Mouse (Mus musculus) midbrain, postnatal 0 days (tissue): ENCODE results near the gene Mybbp1a. TPM values are rescaled to one million over a fixed set of nuclear protein-coding genes. Genes with fewer than 3 reads are reported as not detected.
A peak's percentile ranks its signal among the peaks of the same experiment; 100 is the strongest.
"Not testable (repeated sequence)": the region's sequence is repeated elsewhere in the genome, so short reads cannot be mapped to it uniquely, and the experiment has no call there.

Experiments used
- ATAC-seq: fragments of 200-750 bp; cut with Nextera tagmentation; 2 replicates; pipeline ENCODE4 v1.8.0; 2017; ENCODE audit warnings: moderate number of reproducible peaks, mild to moderate bottlenecking, moderate TSS enrichment, moderate library complexity; ENCODE audit not compliant: low FRiP score
- DNase-seq: peaks from one replicate; pipeline ENCODE4 v3.0.0-alpha.2; 2015; ENCODE audit warnings: low spot score
- H3K27ac ChIP-seq: fragments of 300-500 bp; sonication (generic); 2 replicates; pipeline ENCODE4 v1.5.1; 2014; ENCODE audit warnings: low read depth, mild to moderate bottlenecking, low read length, mixed read lengths
- H3K27me3 ChIP-seq: fragments of 300-500 bp; sonication (generic); 2 replicates; pipeline ENCODE4 v1.6.1; 2014; ENCODE audit warnings: low read length, control low read depth, mixed read lengths; ENCODE audit not compliant: insufficient read depth
- H3K36me3 ChIP-seq: fragments of 300-500 bp; sonication (generic); 2 replicates; pipeline ENCODE4 v1.6.1; 2014; ENCODE audit warnings: low read length, control low read depth, mixed read lengths; ENCODE audit not compliant: insufficient read depth
- H3K4me1 ChIP-seq: fragments of 300-500 bp; sonication (generic); 2 replicates; pipeline ENCODE4 v1.6.1; 2014; ENCODE audit warnings: mild to moderate bottlenecking, control low read depth, antibody characterized with exemption, low read length, mixed read lengths; ENCODE audit not compliant: insufficient read depth
- H3K4me2 ChIP-seq: fragments of 300-500 bp; sonication (generic); 2 replicates; pipeline ENCODE4 v1.6.1; 2014; ENCODE audit warnings: low read depth, mild to moderate bottlenecking, low read length, mixed read lengths; ENCODE audit not compliant: poor library complexity, severe bottlenecking
- H3K4me3 ChIP-seq: fragments of 300-500 bp; sonication (generic); 2 replicates; pipeline ENCODE4 v1.5.1; 2014; ENCODE audit warnings: low read depth, mild to moderate bottlenecking, low read length, moderate library complexity
- H3K9ac ChIP-seq: fragments of 300-500 bp; sonication (generic); replicated peaks from 2 replicates; pipeline ENCODE4 v1.6.1; 2014; ENCODE audit warnings: mild to moderate bottlenecking, low read length, moderate library complexity, mixed read lengths; ENCODE audit not compliant: poor library complexity, severe bottlenecking
- H3K9me3 ChIP-seq: fragments of 300-500 bp; sonication (generic); 2 replicates; pipeline ENCODE4 v1.6.1; 2016; ENCODE audit warnings: low read length, control low read depth
- CTCF ChIP-seq: IDR thresholded peaks from 2 replicates; pipeline ENCODE4 v1.5.1; 2016; ENCODE audit warnings: antibody characterized with exemption, mild to moderate bottlenecking
- WGBS: fragments of 180-500 bp; shearing (Covaris S2); extraction: QIAGEN DNeasy Blood & Tissue Kit; methylation state at CpG from one replicate; pipeline ENCODE4 v1.1.7; 2014; 5-methylcytosine and 5-hydroxymethylcytosine counted together
- polyA plus RNA-seq: library from polyadenylated mRNA; unstranded; fragments of >200 nt; fragmentation: Nextera tagmentation; extraction: Ambion mirVana; gene quantifications from 2 replicates; pipeline ENCODE4 v1.2.1, GENCODE M21; 2015
- total RNA-seq: library from RNA; depleted of rRNA; stranded (reverse); fragments of >200 nt; gene quantifications from 2 replicates; pipeline ENCODE4 v1.2.3, GENCODE M21; 2014

The Mybbp1a gene
- total and polyA plus RNA-seq, 2 experiments from 2014 or later, result 25.9 to 50.0 TPM

GRCm38 (mm10) chr11:72421518-72422278 is 19.5 kb upstream of the Mybbp1a start:
- H3K27ac ChIP-seq, result no peak overlapping the region
- H3K27me3 ChIP-seq, result no peaks in the 10 kb centered on the region
- ATAC-seq (no peak), DNase-seq (no peak)
- H3K9ac ChIP-seq, result no peak overlapping the region
- WGBS, result 94% methylated on average over 11 of the region's 11 CpGs
- TF ChIP-seq CTCF, result no peak
- H3K9me3 ChIP-seq, result no peaks in the 10 kb centered on the region
- H3K4me2 ChIP-seq, result no peak overlapping the region
- H3K36me3 ChIP-seq, result no peaks in the 10 kb centered on the region
- no peak overlapping the region for H3K4me3 ChIP-seq
- H3K4me1 ChIP-seq, result no peaks in the 10 kb centered on the region

GRCm38 (mm10) chr11:72423686-72424085 is 17.5 kb upstream of the Mybbp1a start:
- no peak overlapping the region for H3K9ac ChIP-seq
- WGBS, result 82% methylated on average over 4 of the region's 4 CpGs
- no peak overlapping the region for H3K4me2 ChIP-seq
- H3K36me3 ChIP-seq, result no peaks in the 10 kb centered on the region
- 0 out of 2 replicates have a peak, but pooled peaks cover 3% of the 10 kb centered on the region for H3K9me3 ChIP-seq
- no peak for TF ChIP-seq CTCF
- H3K27me3 ChIP-seq, result no peaks in the 10 kb centered on the region
- DNase-seq, result no peak
- H3K27ac ChIP-seq, result no peak overlapping the region
- ATAC-seq, result no peak
- no peaks in the 10 kb centered on the region for H3K4me1 ChIP-seq
- H3K4me3 ChIP-seq, result no peak overlapping the region

DNA sequence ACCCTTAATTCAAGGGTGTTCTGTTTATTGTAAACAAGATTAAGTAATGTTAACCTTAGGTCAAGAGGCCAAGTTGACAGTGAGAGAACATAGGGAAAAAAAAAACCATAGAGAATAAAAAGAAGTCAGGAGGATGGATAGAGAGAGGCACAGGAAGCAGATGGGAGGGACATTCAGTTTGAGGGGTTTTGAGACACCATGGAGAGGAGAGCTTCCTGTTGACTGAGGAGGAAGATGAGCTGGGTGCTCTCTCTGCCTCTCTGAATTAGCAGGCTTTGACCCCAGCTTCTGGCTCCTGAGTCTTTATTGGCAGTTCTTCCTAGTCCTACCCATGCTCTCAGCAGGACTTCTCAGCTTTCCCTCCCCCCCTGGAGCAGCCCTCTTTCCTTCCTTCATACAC is 16.0 kb upstream of the Mybbp1a start:
- H3K4me1 ChIP-seq, result no peaks in the 10 kb centered on the region
- H3K36me3 ChIP-seq, result no peaks in the 10 kb centered on the region
- no peak overlapping the region for H3K4me3 ChIP-seq
- H3K27me3 ChIP-seq, result no peaks in the 10 kb centered on the region
- H3K9me3 ChIP-seq, result 0 out of 2 replicates have a peak, but pooled peaks cover 3% of the 10 kb centered on the region
- TF ChIP-seq CTCF, result no peak
- no peak for ATAC-seq
- H3K27ac ChIP-seq, result no peak overlapping the region
- H3K9ac ChIP-seq, result no peak overlapping the region
- DNase-seq, result no peak
- no peak overlapping the region for H3K4me2 ChIP-seq

- Histone ChIP-seq H3K36me3 (no peaks in the 10 kb centered on the region), H3K4me2 (no peak overlapping the region), H3K9me3 (0 out of 2 replicates have a peak, but pooled peaks cover 3% of the 10 kb centered on the region), H3K4me3 (no peak overlapping the region), H3K4me1 (no peaks in the 10 kb centered on the region), H3K27ac (no peak overlapping the region), H3K9ac (no peak overlapping the region), H3K27me3 (no peaks in the 10 kb centered on the region)
- TF ChIP-seq CTCF, result peak; percentile 58
- DNase-seq, result no peak
- ATAC-seq, result no peak
Measured at GRCm38 (mm10) chr11:72426884-72427283, 14.3 kb upstream of the Mybbp1a start.

- Histone ChIP-seq H3K27ac (no peak overlapping the region), H3K36me3 (no peaks in the 10 kb centered on the region), H3K4me2 (no peak overlapping the region), H3K9ac (no peak overlapping the region), H3K27me3 (no peaks in the 10 kb centered on the region), H3K9me3 (0 out of 2 replicates have a peak, but pooled peaks cover 3% of the 10 kb centered on the region), H3K4me3 (no peak overlapping the region), H3K4me1 (no peaks in the 10 kb centered on the region)
- TF ChIP-seq CTCF, result peak; percentile 65
- ATAC-seq, result no peak
- WGBS, result 0% methylated on average over 4 of the region's 5 CpGs
- DNase-seq, result peak; percentile 80
Measured at GRCm38 (mm10) chr11:72428694-72429093, 12.5 kb upstream of the Mybbp1a start.

DNA sequence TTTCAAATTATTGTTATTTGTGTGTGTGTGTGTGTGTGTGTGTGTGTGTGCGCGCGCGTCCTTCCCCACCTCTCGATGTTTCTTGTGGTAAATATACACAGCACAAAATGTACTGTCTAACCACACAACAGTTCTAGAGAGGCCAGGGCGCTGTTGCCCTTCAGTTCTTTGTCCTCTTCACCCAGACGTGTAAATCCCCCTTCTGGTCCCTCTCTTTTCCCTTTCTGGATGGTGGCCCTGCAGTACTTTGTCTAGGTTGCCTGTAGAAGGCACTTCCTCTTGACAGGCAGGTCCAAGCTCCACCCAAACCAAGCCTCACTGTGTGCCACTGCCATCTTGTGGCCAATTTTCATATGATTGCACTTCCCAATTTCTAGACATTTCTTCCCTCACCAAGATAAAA is 11.9 kb upstream of the Mybbp1a start:
- no peak overlapping the region for H3K4me3 ChIP-seq
- H3K36me3 ChIP-seq, result no peaks in the 10 kb centered on the region
- peak; percentile 95 for TF ChIP-seq CTCF
- H3K27ac ChIP-seq, result no peak overlapping the region
- H3K27me3 ChIP-seq, result no peaks in the 10 kb centered on the region
- H3K9ac ChIP-seq, result no peak overlapping the region
- 42% methylated on average over 7 of the region's 7 CpGs for WGBS
- no peaks in the 10 kb centered on the region for H3K4me1 ChIP-seq
- H3K4me2 ChIP-seq, result no peak overlapping the region
- 0 out of 2 replicates have a peak, but pooled peaks cover 3% of the 10 kb centered on the region for H3K9me3 ChIP-seq
- peak; percentile 60; the same call in 1 of the 2 replicates for ATAC-seq
- peak; percentile 77 for DNase-seq

- H3K9me3 ChIP-seq, H3K4me1 ChIP-seq, ATAC-seq, H3K36me3 ChIP-seq, H3K4me3 ChIP-seq, H3K4me2 ChIP-seq, H3K9ac ChIP-seq, H3K27ac ChIP-seq, H3K27me3 ChIP-seq, DNase-seq: not testable (repeated sequence)
- 61% methylated on average over 9 of the region's 9 CpGs for WGBS
Measured at GRCm38 (mm10) chr11:72430311-72431068, 10.7 kb upstream of the Mybbp1a start.
